Mouse (Mus musculus): ENCODE measurements around the gene Tmem44.

Tmem44 gene

GRCm38 (mm10) chr16:30518635-30519034, 32.0 kb downstream of the Tmem44 start:
- no peak for DNase-seq (ENCODE audit: low spot score in 2 of 2)

GRCm38 (mm10) chr16:30517666-30518283, 32.9 kb downstream of the Tmem44 start:
- DNase-seq (ENCODE audit: low spot score in 2 of 2): no peak

GRCm38 (mm10) chr16:30516993-30517392, 33.6 kb downstream of the Tmem44 start:
- no peak for DNase-seq (ENCODE audit: low spot score in 2 of 2)

- DNase-seq (ENCODE audit: low spot score in 2 of 2): no peak
Measured at GRCm38 (mm10) chr16:30515418-30515817, 35.2 kb downstream of the Tmem44 start.

- peak; percentile 71 to 85 for DNase-seq (ENCODE audit: low spot score in 2 of 2)
Measured at GRCm38 (mm10) chr16:30513050-30514024, 37.3 kb downstream of the Tmem44 start.

GRCm38 (mm10) chr16:30512375-30513049, 38.1 kb downstream of the Tmem44 start:
- peak; percentile 38 to 57 for DNase-seq (ENCODE audit: low spot score in 2 of 2)

GRCm38 (mm10) chr16:30511563-30512340, 38.9 kb downstream of the Tmem44 start:
- DNase-seq (ENCODE audit: low spot score in 2 of 2): no peak

GRCm38 (mm10) chr16:30510504-30511451, 39.9 kb downstream of the Tmem44 start:
- peak; percentile 80 to 82 for DNase-seq (ENCODE audit: low spot score in 2 of 2)

GRCm38 (mm10) chr16:30510091-30510490, 40.6 kb downstream of the Tmem44 start:
- no peak for DNase-seq (ENCODE audit: low spot score in 2 of 2)

- no peak for DNase-seq (ENCODE audit: low spot score in 2 of 2)
Measured at GRCm38 (mm10) chr16:30509340-30509739, 41.3 kb downstream of the Tmem44 start.

GRCm38 (mm10) chr16:30508738-30509137, 41.9 kb downstream of the Tmem44 start:
- no peak for DNase-seq (ENCODE audit: low spot score in 2 of 2)

- no peak for DNase-seq (ENCODE audit: low spot score in 2 of 2)
Measured at GRCm38 (mm10) chr16:30507120-30507519, 43.5 kb downstream of the Tmem44 start.

- no peak for DNase-seq (ENCODE audit: low spot score in 2 of 2)
Measured at GRCm38 (mm10) chr16:30505311-30506031, 45.2 kb downstream of the Tmem44 start.

- DNase-seq (ENCODE audit: low spot score in 2 of 2): no peak
Measured at GRCm38 (mm10) chr16:30504856-30505255, 45.8 kb downstream of the Tmem44 start.

GRCm38 (mm10) chr16:30503958-30504357, 46.7 kb downstream of the Tmem44 start:
- peak; percentile 39 to 46 for DNase-seq (ENCODE audit: low spot score in 2 of 2)

- DNase-seq (ENCODE audit: low spot score in 2 of 2): peak; percentile 58 to 59
Measured at GRCm38 (mm10) chr16:30502221-30502891, 48.3 kb downstream of the Tmem44 start.

- DNase-seq (ENCODE audit: low spot score in 2 of 2): no peak
Measured at GRCm38 (mm10) chr16:30501621-30502020, 49.0 kb downstream of the Tmem44 start.

GRCm38 (mm10) chr16:30500223-30500622, 50.4 kb downstream of the Tmem44 start:
- DNase-seq (ENCODE audit: low spot score in 2 of 2): no peak

Data from urinary bladder, adult 18-20 months (tissue).